Mouse (Mus musculus): ENCODE measurements around the gene Wbp2.

Wbp2 gene

GRCm38 (mm10) chr11:116089545-116089944 is 2.8 kb upstream of the Wbp2 start:
- no peak for DNase-seq (ENCODE audit: low read depth)

- no peak for DNase-seq (ENCODE audit: low read depth)
Measured at GRCm38 (mm10) chr11:116088741-116089394, 2.1 kb upstream of the Wbp2 start.

GRCm38 (mm10) chr11:116088188-116088587 is 1.4 kb upstream of the Wbp2 start:
- DNase-seq (ENCODE audit: low read depth), result no peak

- DNase-seq (ENCODE audit: low read depth), result peak; percentile 92
Measured at GRCm38 (mm10) chr11:116087194-116088130, 667 bp upstream of the Wbp2 start.

GRCm38 (mm10) chr11:116084166-116084565 is 2.6 kb downstream of the Wbp2 start:
- DNase-seq (ENCODE audit: low read depth), result no peak

- no peak for DNase-seq (ENCODE audit: low read depth)
Measured at GRCm38 (mm10) chr11:116083096-116083672, 3.6 kb downstream of the Wbp2 start.

- DNase-seq (ENCODE audit: low read depth), result peak; percentile 57
Measured at GRCm38 (mm10) chr11:116081081-116081480, 5.7 kb downstream of the Wbp2 start.

- DNase-seq (ENCODE audit: low read depth), result peak; percentile 45
Measured at GRCm38 (mm10) chr11:116079511-116079910, 7.3 kb downstream of the Wbp2 start.

- no peak for DNase-seq (ENCODE audit: low read depth)
Measured at GRCm38 (mm10) chr11:116078676-116079320, 8.0 kb downstream of the Wbp2 start.

- DNase-seq (ENCODE audit: low read depth), result no peak
Measured at GRCm38 (mm10) chr11:116078221-116078620, 8.6 kb downstream of the Wbp2 start.

GRCm38 (mm10) chr11:116077446-116078204 is 9.2 kb downstream of the Wbp2 start, which contains the start of gene Unc13d:
Gene Unc13d (minus strand): TSS chr11:116077961.
- DNase-seq (ENCODE audit: low read depth), result no peak

- no peak for DNase-seq (ENCODE audit: low read depth)
Measured at GRCm38 (mm10) chr11:116076836-116077235, 10.0 kb downstream of the Wbp2 start.

GRCm38 (mm10) chr11:116076266-116076540 is 10.6 kb downstream of the Wbp2 start:
- no peak for DNase-seq (ENCODE audit: low read depth)

GRCm38 (mm10) chr11:116075539-116076265 is 11.1 kb downstream of the Wbp2 start:
- no peak for DNase-seq (ENCODE audit: low read depth)

GRCm38 (mm10) chr11:116074436-116074991 is 12.3 kb downstream of the Wbp2 start:
- no peak for DNase-seq (ENCODE audit: low read depth)

- no peak for DNase-seq (ENCODE audit: low read depth)
Measured at GRCm38 (mm10) chr11:116072608-116073007, 14.2 kb downstream of the Wbp2 start.

- peak; percentile 87 for DNase-seq (ENCODE audit: low read depth)
Measured at GRCm38 (mm10) chr11:116071510-116071909, 15.3 kb downstream of the Wbp2 start.

GRCm38 (mm10) chr11:116065345-116065744 is 21.4 kb downstream of the Wbp2 start:
- DNase-seq (ENCODE audit: low read depth), result no peak

- DNase-seq (ENCODE audit: low read depth), result no peak
Measured at GRCm38 (mm10) chr11:116064187-116064867, 22.5 kb downstream of the Wbp2 start.

- DNase-seq (ENCODE audit: low read depth), result no peak
Measured at GRCm38 (mm10) chr11:116063562-116063961, 23.2 kb downstream of the Wbp2 start.

Data from NIH3T3 (cell line).